ENCODE assay signal across 9 mouse cellular contexts in genomic region chr11:78355471-78356238, GRCm38 (mm10). TPM values are rescaled to one million over a fixed set of nuclear protein-coding genes. Genes with fewer than 3 reads are reported as not detected.
A peak's percentile ranks its signal among the peaks of the same experiment; 100 is the strongest.
DNase-seq lines count a peak whose midpoint lies in the region; ATAC-seq and TF ChIP-seq lines count a peak whose summit lies in the region.
"Had no signal": no experiment of that assay in that cellular context is flagged by ENCODE, and none has a peak within 500 bp of the region (broad histone marks: within the 10 kb centered on the region; RNA-seq: fewer than 3 reads in every experiment).

No protein-coding gene starts in this region.

- no peak for ATAC-seq in heart, postnatal 0 days (ENCODE audit: insufficient read depth, low read depth)
- ATAC-seq in hindbrain, embryonic 14.5 days (ENCODE audit: low FRiP score), result no peak; the same call in 1 of the 2 replicates

- TF ChIP-seq EP300 in heart, postnatal 0 days (IDR thresholded peaks at IDR 0.05; ENCODE audit: low read depth), result no peak

- no peak for DNase-seq in heart, postnatal 0 days (ENCODE audit: low spot score)
- DNase-seq in heart, embryonic 10.5 days (ENCODE audit: low spot score), result no peak
- peak; percentile 56 for DNase-seq in urinary bladder, adult 2 months (ENCODE audit: low spot score)
- DNase-seq in urinary bladder, postnatal 10 days (ENCODE audit: low spot score), result no peak
- DNase-seq in cerebellum, adult 9-10 months, result peak; percentile 61
- peak; percentile 79 for DNase-seq in hindbrain, embryonic 14.5 days (ENCODE audit: low spot score)
- DNase-seq in lung, postnatal 10 days, result peak; percentile 77
- peak; percentile 65 for DNase-seq in thymus, postnatal 0 days (ENCODE audit: low spot score)

- no peak overlapping the region for H3K4me3 ChIP-seq in heart, postnatal 0 days (ENCODE audit: low read depth, low read length)
- no peak overlapping the region for H3K4me3 ChIP-seq in heart, embryonic 10.5 days
- H3K4me3 ChIP-seq in hindbrain, embryonic 14.5 days (replicated peaks; ENCODE audit: low read length), result no peak overlapping the region

- no peak overlapping the region for H3K27ac ChIP-seq in heart, postnatal 0 days (ENCODE audit: low read depth)
- H3K27ac ChIP-seq in heart, embryonic 10.5 days, result no peak overlapping the region
- H3K27ac ChIP-seq in hindbrain, embryonic 14.5 days, result no peak overlapping the region

- H3K4me1 ChIP-seq in heart, postnatal 0 days (ENCODE audit: control insufficient read depth, insufficient read depth), result no peaks in the 10 kb centered on the region
- peaks cover 12% of the 10 kb centered on the region; the same call in 1 of the 2 replicates for H3K4me1 ChIP-seq in heart, embryonic 10.5 days
- H3K4me1 ChIP-seq in hindbrain, embryonic 14.5 days (replicated peaks; ENCODE audit: control insufficient read depth, insufficient read depth, low read length), result no peaks in the 10 kb centered on the region

- WGBS in heart, postnatal 0 days, result 33% methylated on average over 4 of the region's 4 CpGs
- 27% methylated on average over 4 of the region's 4 CpGs for WGBS in heart, embryonic 10.5 days
- 29% methylated on average over 4 of the region's 4 CpGs for WGBS in hindbrain, embryonic 14.5 days

- peak; percentile 70 for TF ChIP-seq CTCF in heart, postnatal 0 days (IDR thresholded peaks at IDR 0.05; ENCODE audit: low read depth)

- no peak overlapping the region for H3K9ac ChIP-seq in heart, postnatal 0 days (replicated peaks; ENCODE audit: low read depth, low read length)
- H3K9ac ChIP-seq in hindbrain, embryonic 14.5 days, result no peak overlapping the region

- no peak overlapping the region for H3K4me2 ChIP-seq in heart, postnatal 0 days (ENCODE audit: low read depth, low read length)
- H3K4me2 ChIP-seq in hindbrain, embryonic 14.5 days (replicated peaks), result no peak overlapping the region

- H3K9me3 ChIP-seq in heart, postnatal 0 days (replicated peaks; ENCODE audit: control insufficient read depth, low read length), result no peaks in the 10 kb centered on the region
- H3K9me3 ChIP-seq in heart, embryonic 10.5 days, result no peaks in the 10 kb centered on the region
- no peaks in the 10 kb centered on the region for H3K9me3 ChIP-seq in hindbrain, embryonic 14.5 days (ENCODE audit: control insufficient read depth, low read length)

- no peaks in the 10 kb centered on the region for H3K36me3 ChIP-seq in heart, postnatal 0 days (replicated peaks; ENCODE audit: control insufficient read depth, insufficient read depth, low read length)
- no peaks in the 10 kb centered on the region for H3K36me3 ChIP-seq in heart, embryonic 10.5 days
- H3K36me3 ChIP-seq in hindbrain, embryonic 14.5 days (replicated peaks; ENCODE audit: control insufficient read depth, insufficient read depth), result no peaks in the 10 kb centered on the region

- H3K27me3 ChIP-seq in heart, postnatal 0 days (ENCODE audit: control insufficient read depth, insufficient read depth, low read length), result no peaks in the 10 kb centered on the region
- peaks cover 21% of the 10 kb centered on the region for H3K27me3 ChIP-seq in heart, embryonic 10.5 days (ENCODE audit: insufficient read depth, poor library complexity, severe bottlenecking)
- no peaks in the 10 kb centered on the region for H3K27me3 ChIP-seq in hindbrain, embryonic 14.5 days (ENCODE audit: control insufficient read depth, insufficient read depth, low read length)

RNA-seq across cellular contexts. Expression of gene Unc119, which starts 12.4 kb away (rescaled TPM):
- 52.9 and 57.3 TPM in 2 replicates for total RNA-seq in heart, postnatal 0 days (2014; rRNA removed; ENCODE audit: low replicate concordance)
- 20.9 and 24.8 TPM in 2 replicates for polyA plus RNA-seq in heart, postnatal 0 days (2015; fragmentation: Nextera tagmentation; extraction: Ambion mirVana)
- polyA plus RNA-seq in heart, embryonic 10.5 days (2016; fragmentation: Nextera tagmentation; extraction: Ambion mirVana), result 40.7 and 66.1 TPM in 2 replicates
- 91.5 and 94.3 TPM in 2 replicates for polyA plus RNA-seq in urinary bladder, adult 2 months (2012; rRNA removed)
- 82.6 and 95.8 TPM in 2 replicates for polyA plus RNA-seq in hindbrain, embryonic 14.5 days (2014; fragmentation: Nextera tagmentation; extraction: Ambion mirVana)
- 36.8 and 39.5 TPM in 2 replicates for polyA plus RNA-seq in thymus, postnatal 0 days (2015; fragmentation: Nextera tagmentation; extraction: Ambion mirVana)

RNA-seq across cellular contexts. Expression of gene Pigs, which starts 27.4 kb away (rescaled TPM):
- 36.0 and 39.7 TPM in 2 replicates for total RNA-seq in heart, postnatal 0 days (2014; rRNA removed; ENCODE audit: low replicate concordance)
- polyA plus RNA-seq in heart, postnatal 0 days (2015; fragmentation: Nextera tagmentation; extraction: Ambion mirVana), result 31.2 and 32.3 TPM in 2 replicates
- polyA plus RNA-seq in heart, embryonic 10.5 days (2016; fragmentation: Nextera tagmentation; extraction: Ambion mirVana), result 72.0 and 78.3 TPM in 2 replicates
- polyA plus RNA-seq in urinary bladder, adult 2 months (2012; rRNA removed), result 44.2 and 44.9 TPM in 2 replicates
- polyA plus RNA-seq in hindbrain, embryonic 14.5 days (2014; fragmentation: Nextera tagmentation; extraction: Ambion mirVana), result 76.4 and 76.5 TPM in 2 replicates
- polyA plus RNA-seq in thymus, postnatal 0 days (2015; fragmentation: Nextera tagmentation; extraction: Ambion mirVana), result 43.9 and 47.9 TPM in 2 replicates

RNA-seq across cellular contexts. Expression of gene Foxn1, which starts 30.7 kb away (rescaled TPM):
- total RNA-seq in heart, postnatal 0 days (2014; rRNA removed; ENCODE audit: low replicate concordance), result not detected in 2 replicates
- not detected in 2 replicates for polyA plus RNA-seq in heart, postnatal 0 days (2015; fragmentation: Nextera tagmentation; extraction: Ambion mirVana)
- 0.13 TPM in 1 of 2 replicates, not detected in the other for polyA plus RNA-seq in heart, embryonic 10.5 days (2016; fragmentation: Nextera tagmentation; extraction: Ambion mirVana)
- 0.08 and 0.15 TPM in 2 replicates for polyA plus RNA-seq in urinary bladder, adult 2 months (2012; rRNA removed)
- polyA plus RNA-seq in hindbrain, embryonic 14.5 days (2014; fragmentation: Nextera tagmentation; extraction: Ambion mirVana), result not detected in 2 replicates
- polyA plus RNA-seq in thymus, postnatal 0 days (2015; fragmentation: Nextera tagmentation; extraction: Ambion mirVana), result 22.4 and 33.0 TPM in 2 replicates
- total RNA-seq: left cerebral cortex, postnatal 36 days had no signal

RNA-seq across cellular contexts. Expression of gene Aldoc, which starts 32.9 kb away (rescaled TPM):
- total RNA-seq in heart, postnatal 0 days (2014; rRNA removed; ENCODE audit: low replicate concordance), result 32.5 and 50.7 TPM in 2 replicates
- 15.1 and 15.2 TPM in 2 replicates for polyA plus RNA-seq in heart, postnatal 0 days (2015; fragmentation: Nextera tagmentation; extraction: Ambion mirVana)
- polyA plus RNA-seq in heart, embryonic 10.5 days (2016; fragmentation: Nextera tagmentation; extraction: Ambion mirVana), result 11.2 and 17.2 TPM in 2 replicates
- 3.3 and 4.1 TPM in 2 replicates for polyA plus RNA-seq in urinary bladder, adult 2 months (2012; rRNA removed)
- 278 and 292 TPM in 2 replicates for polyA plus RNA-seq in hindbrain, embryonic 14.5 days (2014; fragmentation: Nextera tagmentation; extraction: Ambion mirVana)
- 2.3 TPM in 2 replicates for polyA plus RNA-seq in thymus, postnatal 0 days (2015; fragmentation: Nextera tagmentation; extraction: Ambion mirVana)

RNA-seq across cellular contexts. Expression of gene Spag5, which starts 54.3 kb away (rescaled TPM):
- 16.8 and 23.4 TPM in 2 replicates for total RNA-seq in heart, postnatal 0 days (2014; rRNA removed; ENCODE audit: low replicate concordance)
- 5.5 and 6.8 TPM in 2 replicates for polyA plus RNA-seq in heart, postnatal 0 days (2015; fragmentation: Nextera tagmentation; extraction: Ambion mirVana)
- 39.1 and 39.3 TPM in 2 replicates for polyA plus RNA-seq in heart, embryonic 10.5 days (2016; fragmentation: Nextera tagmentation; extraction: Ambion mirVana)
- polyA plus RNA-seq in urinary bladder, adult 2 months (2012; rRNA removed), result 1.4 and 1.7 TPM in 2 replicates
- polyA plus RNA-seq in hindbrain, embryonic 14.5 days (2014; fragmentation: Nextera tagmentation; extraction: Ambion mirVana), result 5.6 and 9.2 TPM in 2 replicates
- polyA plus RNA-seq in thymus, postnatal 0 days (2015; fragmentation: Nextera tagmentation; extraction: Ambion mirVana), result 28.0 and 31.5 TPM in 2 replicates

Comparison
In these comparisons a context has a peak if more than half of its experiments do, and no peak if none do; other contexts are left out.
1. DNase-seq: peak in urinary bladder, adult 2 months (single experiment), cerebellum, adult 9-10 months (single experiment), hindbrain, embryonic 14.5 days (single experiment), lung, postnatal 10 days (single experiment) and thymus, postnatal 0 days (single experiment); none in heart, postnatal 0 days (single experiment), heart, embryonic 10.5 days (single experiment) and urinary bladder, postnatal 10 days (single experiment).
2. RNA of gene Foxn1, which starts 30.7 kb away (polyA plus RNA-seq): 22.4 to 33.0 TPM in thymus, postnatal 0 days; 0.13 TPM in heart, embryonic 10.5 days, 0.08 to 0.15 TPM in urinary bladder, adult 2 months, not detected in hindbrain, embryonic 14.5 days and not detected in heart, postnatal 0 days; every median in the first group is over 10 times any median in the second.